Mouse (Mus musculus) subcutaneous adipose tissue, adult 2 months (tissue): ENCODE measurements around the gene Rnf138rt1. TPM values are rescaled to one million over a fixed set of nuclear protein-coding genes. Genes with fewer than 3 reads are reported as not detected.

Experiments
- polyA plus RNA-seq: library from polyadenylated mRNA; depleted of rRNA; stranded (reverse); fragments of >200 nt; gene quantifications from 2 replicates; pipeline ENCODE4 v1.2.3, GENCODE M21; 2012; ENCODE audit warnings: low replicate concordance; rRNA removed

The Rnf138rt1 gene
- polyA plus RNA-seq, result 0.23 TPM in 1 of 2 replicates, not detected in the other

GRCm38 (mm10) chrX:163760617-163761434, at the start of gene Rnf138rt1:
Gene Rnf138rt1 (minus strand): TSS chrX:163761329.

Other genes starting within 250 kb of the Rnf138rt1 start
- not detected in 2 replicates for gene Grpr, start 211.7 kb downstream of the Rnf138rt1 start, polyA plus RNA-seq
- gene Ap1s2, start 147.7 kb upstream of the Rnf138rt1 start, polyA plus RNA-seq, result 4.0 and 6.0 TPM in 2 replicates
- 6.8 and 9.0 TPM in 2 replicates for gene Zrsr2, start 197.3 kb upstream of the Rnf138rt1 start, polyA plus RNA-seq